Mouse (Mus musculus): ENCODE measurements around the gene Dpp6.

The Dpp6 gene

DNA sequence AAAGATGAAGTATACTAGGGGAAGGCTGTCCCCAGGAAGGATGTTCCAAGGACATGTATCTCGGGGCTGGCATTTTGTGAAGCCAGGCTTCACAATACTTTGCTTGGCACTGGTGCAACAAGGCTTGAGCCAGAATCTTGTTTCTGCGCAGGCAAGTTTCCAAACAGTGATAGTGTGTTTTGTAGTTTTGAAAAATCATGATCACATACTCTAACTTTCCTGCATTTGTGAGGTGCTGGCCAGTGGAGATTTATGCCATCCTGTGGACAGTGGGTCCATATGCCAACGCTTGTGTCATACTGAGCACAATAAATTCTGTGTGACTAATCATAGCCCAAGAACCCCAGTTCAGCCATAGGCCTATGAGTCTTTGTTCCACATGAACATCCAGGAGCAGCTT is 558.8 kb downstream of the Dpp6 start:
- DNase-seq (ENCODE audit: low spot score in 2 of 2) = no peak

DNA sequence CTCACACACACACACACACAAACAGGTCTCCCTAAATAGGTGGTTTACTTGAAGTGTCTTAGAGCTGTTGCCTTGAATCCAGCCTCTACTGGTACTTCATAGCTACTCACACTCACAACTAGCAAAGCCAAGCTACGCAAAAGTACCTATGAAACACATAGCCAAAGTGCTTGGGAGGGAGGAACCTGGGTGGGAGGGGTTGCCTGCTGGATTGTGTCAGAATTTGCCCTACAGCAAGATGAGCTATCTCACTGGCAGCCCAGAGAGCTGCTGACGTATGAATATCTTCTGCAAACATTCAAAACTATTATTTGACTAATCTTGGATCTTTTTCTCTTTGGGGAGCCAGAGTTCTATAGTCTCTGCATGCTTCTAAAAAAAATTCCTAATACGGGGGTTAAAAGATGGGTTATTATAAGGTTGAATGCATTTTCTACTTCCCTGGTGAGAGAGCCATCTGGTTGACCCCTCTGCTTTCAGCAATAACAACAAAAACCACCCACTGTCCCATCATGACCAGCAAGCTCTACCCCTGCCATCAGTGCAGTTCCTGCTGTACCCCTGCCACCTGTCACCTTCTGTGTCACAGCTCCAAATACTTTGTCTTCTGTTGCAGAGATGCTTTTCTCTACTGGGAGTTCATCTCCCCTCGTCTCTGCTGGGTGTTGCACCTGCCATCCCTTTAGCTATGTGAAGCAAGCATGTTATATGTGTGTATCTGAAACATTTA is 563.8 kb downstream of the Dpp6 start:
- no peak for DNase-seq (ENCODE audit: low spot score in 2 of 2)

DNA sequence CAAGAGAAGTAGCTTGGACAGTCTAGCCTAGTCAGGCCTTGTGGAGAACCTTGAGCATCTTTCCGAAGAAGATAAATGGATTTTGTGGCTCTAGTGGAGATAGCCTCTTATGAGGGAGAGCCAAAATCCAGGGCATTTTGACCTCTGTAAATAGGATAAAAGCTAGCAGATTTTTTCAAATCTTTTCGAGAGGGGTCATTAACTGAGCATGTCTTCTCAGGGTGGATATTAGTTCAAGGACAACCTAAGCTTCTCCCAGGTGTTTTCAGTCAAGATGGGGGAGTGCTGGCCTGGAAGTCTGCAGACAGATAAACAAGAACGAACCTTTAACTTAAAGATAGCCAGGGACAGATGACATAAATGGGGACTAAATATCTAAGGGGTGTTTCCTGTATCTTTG is 581.4 kb downstream of the Dpp6 start:
- DNase-seq (ENCODE audit: low spot score in 2 of 2) = no peak

DNA sequence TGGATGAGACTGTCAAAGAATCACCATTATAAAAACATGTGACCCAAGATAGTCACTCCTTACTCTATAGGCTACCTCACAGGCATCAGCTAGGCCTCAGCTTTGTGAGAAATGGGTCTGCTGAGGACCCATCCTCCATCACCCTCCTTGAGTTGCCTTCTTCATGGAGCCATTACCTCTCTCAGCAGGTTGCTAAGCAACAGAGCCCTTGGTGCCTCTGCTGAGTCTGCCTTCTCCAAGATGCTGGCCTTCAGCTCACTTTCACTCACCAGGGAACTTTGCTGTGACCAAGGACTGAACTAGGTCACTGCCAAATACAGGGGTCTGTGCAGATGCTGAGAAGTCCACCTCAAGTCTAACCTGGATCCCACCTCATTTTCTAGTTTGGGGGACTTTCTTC is 582.1 kb downstream of the Dpp6 start:
- DNase-seq (ENCODE audit: low spot score in 2 of 2) = no peak

DNA sequence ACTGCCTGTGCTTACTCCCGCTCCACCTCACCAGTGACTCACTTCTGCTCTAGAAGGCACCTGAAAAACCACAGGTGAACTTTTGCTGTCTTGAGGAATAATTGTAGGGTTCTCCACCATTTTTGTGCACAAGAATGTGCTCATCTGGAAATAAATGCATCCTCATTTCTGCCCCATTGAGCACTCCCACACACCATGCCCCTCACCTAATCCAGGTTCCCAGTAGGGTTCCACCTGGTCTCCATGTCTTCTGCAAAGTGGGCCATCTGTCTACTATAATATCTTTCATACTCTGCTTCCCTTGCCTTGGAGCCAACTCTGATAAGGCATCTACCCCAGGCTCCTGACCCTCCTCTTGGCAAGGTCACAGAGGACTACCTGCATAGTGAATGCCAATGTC is 585.6 kb downstream of the Dpp6 start:
- DNase-seq (ENCODE audit: low spot score in 2 of 2) = no peak

DNA sequence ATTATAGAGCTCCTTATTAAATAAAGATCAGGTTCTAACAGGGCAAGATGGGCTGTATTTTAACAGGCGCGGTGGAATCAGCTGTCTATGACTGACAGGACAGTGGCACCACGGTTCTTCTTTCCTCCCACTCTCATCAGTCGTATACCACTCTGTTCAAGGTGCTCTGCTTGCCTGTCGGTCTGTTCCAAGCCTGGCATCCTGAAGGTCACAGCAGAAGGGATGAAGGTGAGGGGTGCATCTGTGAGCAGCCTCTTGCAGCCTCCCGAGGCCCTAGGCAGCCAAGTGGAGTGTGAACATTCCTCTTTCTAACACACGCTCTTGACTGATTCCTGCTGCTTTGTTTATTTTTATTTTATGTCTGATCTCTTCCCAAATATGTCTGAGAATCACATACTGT is 591.9 kb downstream of the Dpp6 start:
- DNase-seq (ENCODE audit: low spot score in 2 of 2) = no peak

DNA sequence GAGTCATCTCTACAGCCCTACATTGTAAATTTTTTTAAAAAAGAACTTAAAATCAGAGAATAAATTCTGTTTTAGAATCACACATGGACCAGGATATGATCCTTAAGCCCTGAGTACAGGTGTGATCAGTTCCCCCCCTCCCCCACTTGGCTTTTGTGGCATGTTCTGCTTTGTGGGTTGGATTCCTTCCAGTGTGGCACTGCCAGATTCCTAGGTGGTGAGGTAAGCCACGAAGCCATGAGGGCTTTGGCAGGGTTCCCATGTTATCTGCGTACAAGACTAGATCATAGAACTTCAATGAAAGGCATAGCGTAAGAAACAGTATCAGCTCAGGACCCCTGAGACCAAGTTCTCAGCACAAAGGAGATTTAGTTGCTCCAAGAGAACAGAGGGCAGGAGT is 596.0 kb downstream of the Dpp6 start:
- no peak for DNase-seq (ENCODE audit: low spot score in 2 of 2)

DNA sequence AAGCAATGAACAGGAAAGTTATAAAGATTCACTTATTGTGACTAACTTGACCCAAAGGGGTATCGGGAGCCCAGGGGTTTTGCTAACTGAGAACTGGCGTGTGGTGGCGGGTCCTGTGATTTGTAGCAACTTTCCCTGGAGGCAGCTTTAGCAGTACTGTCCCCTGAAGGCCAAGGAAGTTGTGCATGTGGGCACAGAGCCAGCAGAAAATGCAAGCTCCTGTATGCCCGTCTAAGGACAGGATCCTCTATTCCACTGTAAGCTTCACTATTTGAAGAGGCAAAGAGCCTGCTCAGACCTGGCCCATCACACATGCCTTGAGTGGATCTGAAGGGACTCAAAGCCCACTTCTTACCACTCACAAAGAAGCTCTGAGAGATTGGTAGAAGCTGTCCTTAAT is 598.5 kb downstream of the Dpp6 start:
- DNase-seq (ENCODE audit: low spot score in 2 of 2) = no peak

DNA sequence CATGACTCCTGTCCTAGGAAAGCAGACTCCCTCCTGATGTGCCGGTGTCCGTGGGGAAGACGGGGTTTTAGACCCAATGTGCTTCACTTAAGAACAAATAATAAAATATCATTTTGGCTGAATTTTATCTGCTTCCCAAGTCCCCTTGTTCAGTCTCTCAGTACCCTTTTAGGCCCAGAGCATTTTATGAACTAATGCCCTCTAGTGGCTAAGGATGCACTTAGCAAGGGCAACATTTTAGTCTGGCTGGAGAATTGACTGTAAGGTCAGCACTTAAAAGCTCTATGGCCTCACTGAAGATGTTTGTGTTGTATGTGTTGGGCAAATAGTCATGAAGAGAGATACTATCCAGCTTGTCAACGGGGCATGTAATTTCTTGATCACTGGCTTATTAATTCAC is 599.6 kb downstream of the Dpp6 start:
- no peak for DNase-seq (ENCODE audit: low spot score in 2 of 2)

DNA sequence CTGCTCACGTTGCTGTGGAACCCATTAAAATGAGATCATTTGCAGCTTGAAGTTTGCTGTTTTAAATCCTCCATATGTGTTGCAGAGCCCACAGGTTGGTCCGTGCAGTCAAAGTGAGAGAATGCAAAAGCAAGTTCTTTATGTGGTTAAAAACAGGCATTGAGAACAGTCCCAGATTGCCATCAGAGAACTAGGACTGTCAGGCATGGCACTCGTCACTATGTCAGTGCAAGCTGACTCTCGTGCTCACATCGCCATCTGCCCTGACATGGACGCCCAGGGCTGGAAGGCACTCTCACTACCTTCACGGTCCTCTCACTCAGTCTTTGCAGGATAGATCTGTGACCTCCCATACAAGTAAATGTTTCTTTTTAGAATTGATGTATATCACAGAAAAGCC is 600.4 kb downstream of the Dpp6 start:
- no peak for DNase-seq (ENCODE audit: low spot score in 2 of 2)

DNA sequence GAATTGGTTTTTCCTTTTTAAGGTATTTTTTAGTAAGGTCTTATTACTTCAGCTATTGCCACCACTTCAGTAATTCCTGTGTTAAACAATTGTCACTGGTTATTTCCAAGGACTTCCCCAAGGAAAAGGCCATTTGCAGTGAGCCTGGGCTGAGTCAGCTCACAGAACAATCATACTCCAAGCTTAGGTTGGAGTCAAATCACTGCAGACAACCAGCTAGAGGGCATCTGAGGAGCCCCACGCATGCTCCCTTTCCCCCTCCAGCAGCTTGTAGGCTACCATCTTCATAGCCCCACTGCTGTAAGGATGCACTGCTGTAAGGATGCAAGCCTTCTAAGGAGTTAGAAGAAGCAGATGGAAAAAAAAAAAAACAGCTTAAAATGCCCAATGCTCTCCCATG is 601.9 kb downstream of the Dpp6 start:
- no peak for DNase-seq (ENCODE audit: low spot score in 2 of 2)

DNA sequence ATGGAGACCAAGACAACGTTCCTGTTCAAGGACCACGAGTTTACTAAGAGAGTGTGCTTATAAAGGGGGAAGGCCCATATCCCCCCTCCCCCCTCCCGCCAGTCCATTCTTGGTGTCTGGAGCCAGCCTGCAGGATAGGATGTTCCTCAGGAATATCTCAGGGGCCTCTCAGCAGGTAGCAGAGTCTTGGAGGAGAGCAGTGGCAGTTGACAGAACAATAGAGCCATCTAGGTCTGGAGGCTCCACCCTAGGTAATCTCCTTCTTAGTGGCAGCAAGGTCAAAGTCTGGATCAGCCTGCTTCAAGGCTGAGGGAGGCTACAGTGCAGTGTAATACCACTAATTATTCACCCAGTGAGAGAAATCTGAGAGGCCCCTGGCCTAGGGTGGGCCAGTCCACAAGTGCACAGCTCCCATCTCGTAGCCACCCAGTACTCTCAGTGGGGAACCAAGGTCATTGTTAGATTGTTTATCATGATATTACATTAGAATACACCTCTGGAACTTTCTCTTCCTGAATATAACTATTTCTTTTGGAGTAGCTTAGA is 604.2 kb downstream of the Dpp6 start:
- no peak for DNase-seq (ENCODE audit: low spot score in 2 of 2)

DNA sequence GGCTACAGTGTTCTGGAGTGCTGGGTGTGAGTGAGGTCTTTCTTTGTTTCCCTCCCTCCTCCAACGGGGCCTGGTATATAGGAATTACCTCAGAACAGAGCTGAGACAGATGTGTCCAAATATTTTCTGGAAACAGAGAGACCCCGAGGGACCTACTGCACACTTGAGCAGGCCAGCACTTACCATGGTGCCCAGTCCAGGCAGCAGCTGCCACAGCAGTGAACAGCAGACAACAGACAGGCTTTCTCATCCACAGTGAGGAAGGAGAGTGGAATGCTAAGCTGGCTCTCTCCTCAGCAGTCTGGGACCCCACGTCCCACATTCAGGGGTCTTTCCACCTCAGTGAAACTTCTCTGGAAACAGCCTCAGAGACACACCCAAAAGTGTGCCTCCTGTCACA is 606.8 kb downstream of the Dpp6 start:
- no peak for DNase-seq (ENCODE audit: low spot score in 2 of 2)

DNA sequence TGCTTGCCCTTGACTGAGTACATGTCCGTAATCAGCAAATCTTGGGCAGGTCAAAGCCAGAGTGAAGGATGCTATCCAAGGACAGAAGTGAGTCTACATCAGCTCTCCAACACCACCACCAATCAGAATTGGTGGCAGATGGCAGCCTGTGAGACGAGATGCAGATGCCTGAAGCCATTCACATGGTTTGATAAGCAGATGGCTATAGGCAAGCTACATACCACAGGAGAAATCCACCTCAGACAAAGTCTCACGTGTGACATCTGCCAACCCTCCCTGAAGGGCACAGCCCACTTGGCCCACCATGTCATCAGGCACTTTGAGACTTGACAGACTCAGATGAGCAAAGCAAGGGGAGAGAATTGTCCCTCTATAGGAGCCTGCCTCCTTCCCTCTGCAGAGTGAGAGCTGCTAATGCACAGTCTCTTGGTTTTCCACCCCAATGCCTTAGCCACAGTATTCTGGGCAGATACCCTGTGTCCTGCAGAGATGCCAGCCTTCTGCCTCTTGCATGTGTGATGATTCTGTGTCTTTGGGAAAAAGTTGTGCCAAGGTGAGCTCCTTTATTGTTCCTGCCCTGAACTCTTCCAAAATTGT is 607.6 kb downstream of the Dpp6 start:
- no peak for DNase-seq (ENCODE audit: low spot score in 2 of 2)

DNA sequence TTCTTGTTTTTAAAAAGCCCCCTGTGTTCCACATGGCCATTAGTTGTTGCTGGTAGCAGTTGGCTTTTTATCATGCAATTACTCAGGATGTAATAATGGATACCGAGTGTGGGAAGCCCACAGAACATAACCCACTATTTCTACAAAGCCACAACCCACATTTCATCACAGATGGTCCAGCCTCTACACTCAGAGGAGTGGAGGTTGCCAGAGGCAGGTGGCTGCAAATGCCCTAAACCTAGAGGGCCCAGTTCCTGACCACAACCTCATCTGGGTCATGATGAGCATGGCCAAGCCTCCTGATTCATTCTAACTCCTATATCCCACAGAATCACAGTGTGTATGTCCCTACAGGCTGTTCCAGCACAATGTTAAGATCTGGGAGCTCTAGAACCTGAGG is 609.2 kb downstream of the Dpp6 start:
- no peak for DNase-seq (ENCODE audit: low spot score in 2 of 2)

DNA sequence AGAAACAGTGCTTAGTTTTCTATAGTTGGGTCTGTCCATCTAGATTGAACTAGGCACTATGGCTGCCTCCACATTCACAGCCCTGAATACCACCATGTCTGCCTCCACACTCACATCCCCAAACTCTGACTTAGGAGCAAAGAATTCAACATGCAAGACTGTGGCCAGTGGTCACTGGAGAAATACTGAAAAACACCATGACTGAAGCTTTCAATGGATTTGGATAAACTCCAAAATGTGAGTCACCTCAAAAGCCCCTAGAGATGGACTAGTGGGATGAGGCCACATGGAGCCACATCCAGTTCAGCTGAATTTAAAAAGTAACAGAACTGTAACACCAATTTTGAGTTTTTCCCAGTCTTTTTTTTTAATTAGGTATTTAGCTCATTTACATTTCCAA is 616.6 kb downstream of the Dpp6 start:
- no peak for DNase-seq (ENCODE audit: low spot score in 2 of 2)

DNA sequence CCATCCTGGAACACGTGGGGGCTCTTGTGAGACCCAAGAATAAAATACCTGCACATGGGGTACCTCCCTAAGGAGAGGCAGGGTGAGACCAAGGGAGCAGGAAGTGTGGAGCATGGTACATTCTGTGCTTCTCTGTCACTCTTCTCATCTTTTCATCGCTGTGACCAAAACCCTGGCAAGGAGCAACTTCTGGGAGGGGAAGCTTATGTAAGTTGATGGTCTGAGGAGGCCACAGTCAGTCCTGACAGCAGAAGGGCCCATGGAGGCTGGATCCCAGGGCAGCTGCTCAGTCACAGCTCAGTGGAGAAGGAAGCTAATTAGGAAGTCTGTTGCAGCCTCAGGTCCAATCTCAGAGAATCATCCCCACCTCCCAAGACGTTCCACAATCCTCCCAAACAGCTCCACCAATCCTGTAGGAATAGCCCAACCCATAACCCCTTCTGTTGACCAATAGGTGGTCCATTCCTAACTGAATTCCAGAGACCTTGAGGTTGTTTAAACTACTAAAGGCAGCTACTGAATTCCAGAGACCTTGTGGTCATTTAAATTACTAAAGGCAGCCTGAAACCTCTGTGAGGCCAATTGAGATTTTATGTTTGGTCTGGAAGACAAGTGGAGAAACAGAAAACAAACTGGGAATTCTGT is 636.3 kb downstream of the Dpp6 start:
- DNase-seq (ENCODE audit: low spot score in 2 of 2) = no peak

DNA sequence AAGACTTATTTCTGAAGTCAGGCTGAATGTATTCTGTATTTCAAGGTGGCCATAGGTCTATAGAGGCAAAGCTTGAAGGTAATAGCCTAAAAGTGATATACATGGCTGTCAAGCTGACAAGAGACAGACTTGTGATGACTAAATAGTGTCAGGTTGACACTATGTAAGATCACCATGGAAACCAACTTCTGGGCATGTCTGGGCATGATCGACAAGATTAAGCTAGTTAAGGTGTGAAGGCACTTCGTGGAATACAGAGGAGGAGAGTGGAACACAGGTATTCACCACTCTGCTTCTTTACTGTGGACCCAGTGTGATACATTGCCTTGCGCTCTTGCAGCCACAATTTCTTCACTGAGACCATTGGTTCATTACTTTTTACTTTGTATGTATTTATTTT is 637.4 kb downstream of the Dpp6 start:
- no peak for DNase-seq (ENCODE audit: low spot score in 2 of 2)

DNA sequence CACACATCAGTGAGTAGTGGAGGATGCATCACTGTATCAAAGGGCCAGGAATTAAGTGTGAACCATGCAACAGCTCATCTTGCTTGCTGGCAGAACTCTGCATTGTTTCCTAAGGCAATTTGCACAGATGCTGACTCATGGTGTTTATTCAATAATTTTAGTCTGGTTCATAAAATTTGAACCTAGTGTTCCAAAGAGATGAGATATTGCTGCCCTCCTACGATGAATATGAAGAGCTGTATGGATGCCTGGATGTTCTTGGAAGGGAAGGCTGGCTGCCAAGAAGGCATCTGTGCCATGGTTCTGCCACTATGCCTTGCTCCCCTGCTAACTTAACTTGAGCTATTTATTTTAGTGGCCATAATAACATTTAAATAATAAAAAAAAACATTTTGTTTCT is 640.0 kb downstream of the Dpp6 start:
- DNase-seq (ENCODE audit: low spot score in 2 of 2) = no peak

DNA sequence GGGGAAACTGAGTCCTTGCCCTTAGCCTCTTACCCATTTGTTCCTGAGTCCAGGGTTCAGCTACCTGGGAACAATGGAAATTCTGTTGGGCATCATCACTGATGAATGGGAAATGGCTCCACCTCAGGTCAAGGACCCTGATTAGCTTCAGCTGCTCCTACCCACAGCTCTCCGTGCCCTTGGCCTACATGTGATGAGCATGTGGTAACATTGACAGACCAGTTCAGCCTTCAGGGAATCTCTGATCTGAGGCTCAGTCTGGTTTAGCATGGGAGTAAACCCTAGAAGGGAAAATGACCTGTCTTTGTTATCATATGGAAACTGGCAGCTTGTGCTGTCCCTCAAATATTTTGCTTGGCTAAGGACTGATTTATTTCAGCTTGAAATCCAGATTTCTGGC is 640.7 kb downstream of the Dpp6 start:
- DNase-seq (ENCODE audit: low spot score in 2 of 2) = no peak

DNA sequence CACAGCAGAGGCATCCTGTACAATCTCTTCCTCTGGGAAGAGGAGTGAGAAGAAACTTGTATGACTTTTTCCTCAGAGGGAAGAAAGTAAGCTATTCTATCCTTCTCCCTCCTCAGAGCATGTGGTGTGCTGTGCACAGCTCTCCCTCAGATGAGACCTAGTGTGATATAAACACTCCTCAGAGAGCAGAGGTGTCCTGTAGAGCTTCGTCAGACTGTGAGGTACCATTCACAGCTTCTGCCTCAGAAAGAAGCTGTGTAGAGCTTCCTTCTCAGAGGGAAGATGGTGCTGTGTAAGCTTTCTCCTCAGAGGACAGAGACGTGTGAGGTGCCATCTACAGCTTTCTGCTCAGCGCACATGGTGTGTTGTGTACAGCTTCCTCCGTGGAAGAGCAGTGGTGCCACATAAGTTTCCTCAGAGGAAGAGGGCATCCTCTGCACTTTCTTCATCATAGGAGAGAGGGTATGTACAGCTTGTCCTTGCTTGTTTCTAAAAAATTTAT is 658.0 kb downstream of the Dpp6 start:
- no peak for DNase-seq (ENCODE audit: low spot score in 2 of 2)

DNA sequence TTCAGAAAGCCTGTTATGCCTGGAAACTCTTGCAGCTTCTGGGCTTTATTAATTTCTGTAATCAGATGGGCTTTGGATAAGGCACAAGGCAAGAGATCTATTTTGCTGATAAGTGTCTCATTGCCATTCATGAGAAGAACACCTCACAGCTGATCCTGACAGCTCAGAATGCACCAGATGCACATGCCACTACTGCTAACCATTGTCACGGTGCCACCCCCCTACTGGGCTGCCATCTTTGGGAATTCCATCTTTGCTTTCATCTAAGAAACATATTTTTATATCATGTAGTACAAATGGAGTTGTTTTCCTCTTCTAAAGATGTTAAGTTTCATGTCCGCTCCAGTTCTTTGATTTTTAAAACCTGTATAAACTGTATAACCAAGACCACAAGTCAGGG is 664.7 kb downstream of the Dpp6 start:
- no peak for DNase-seq (ENCODE audit: low spot score in 2 of 2)

DNA sequence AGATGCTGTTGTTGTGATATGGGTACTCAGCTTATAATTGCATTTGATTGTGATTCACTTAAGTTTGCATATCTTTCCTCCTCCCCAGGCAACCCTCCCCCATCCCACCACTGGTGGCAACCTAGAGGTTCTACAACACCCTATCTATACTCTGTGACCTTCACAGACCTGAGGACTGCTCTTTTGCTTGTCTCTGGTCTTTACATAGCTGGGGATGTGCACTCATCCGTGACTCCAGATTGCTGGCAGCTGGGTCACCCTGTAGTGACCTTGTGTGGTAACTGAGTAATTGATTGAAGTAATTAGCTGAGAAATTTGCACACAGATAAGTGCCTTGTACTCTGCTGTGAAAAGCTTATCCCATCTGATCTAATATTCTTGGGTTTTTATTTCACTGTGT is 669.1 kb downstream of the Dpp6 start:
- no peak for DNase-seq (ENCODE audit: low spot score in 2 of 2)

Data from spleen, postnatal 10 days (tissue).